Mouse (Mus musculus): Measurements from ENCODE around the gene Gm8765. TPM values are rescaled to one million over a fixed set of nuclear protein-coding genes. Genes with fewer than 3 reads are reported as not detected.
"Not testable (repeated sequence)": the region's sequence is repeated elsewhere in the genome, so short reads cannot be mapped to it uniquely, and the experiment has no call there.

The Gm8765 gene
- not detected in 2 replicates for polyA plus RNA-seq (2012; ENCODE audit: insufficient read depth, low replicate concordance)

- not testable (repeated sequence) for H3K27me3 ChIP-seq (replicated peaks); H3K4me3 ChIP-seq (replicated peaks); H3K9me3 ChIP-seq; H3K4me1 ChIP-seq; H3K36me3 ChIP-seq (replicated peaks; ENCODE audit: low read length)
These were observed at the start of gene Gm8765 for GRCm38 (mm10) chr13:50698012-50698411. Gm8765 (plus strand) TSS chr13:50698312.

GRCm38 (mm10) chr13:50648771-50649170, 49.3 kb upstream of the Gm8765 start:
- H3K4me1 ChIP-seq; H3K9me3 ChIP-seq; H3K27me3 ChIP-seq (replicated peaks): not testable (repeated sequence)

GRCm38 (mm10) chr13:50750282-50750681, 52.2 kb downstream of the Gm8765 start:
- not testable (repeated sequence) for H3K27me3 ChIP-seq (replicated peaks); H3K4me3 ChIP-seq (replicated peaks); H3K4me1 ChIP-seq; H3K36me3 ChIP-seq (replicated peaks; ENCODE audit: low read length)
- peaks cover 12% of the 10 kb centered on the region; the same call in 1 of the 2 replicates for H3K9me3 ChIP-seq

More at GRCm38 (mm10) chr13:50648771-50649170, 49.3 kb upstream of the Gm8765 start:
- H3K4me3 ChIP-seq (replicated peaks); H3K36me3 ChIP-seq (replicated peaks; ENCODE audit: low read length): not testable (repeated sequence)

GRCm38 (mm10) chr13:50751732-50752131, 53.6 kb downstream of the Gm8765 start:
- no peaks in the 10 kb centered on the region for H3K27me3 ChIP-seq (replicated peaks)
- H3K4me3 ChIP-seq (replicated peaks) = no peak overlapping the region
- H3K9me3 ChIP-seq = peaks cover 12% of the 10 kb centered on the region; the same call in 1 of the 2 replicates
- H3K4me1 ChIP-seq = no peaks in the 10 kb centered on the region
- TF ChIP-seq FLI1 (IDR thresholded peaks at IDR 0.05; ENCODE audit: low read length) (no peak), GATA1 (IDR thresholded peaks at IDR 0.05; ENCODE audit: borderline replicate concordance, low read length) (no peak)
- no peaks in the 10 kb centered on the region for H3K36me3 ChIP-seq (replicated peaks; ENCODE audit: low read length)

- H3K36me3 ChIP-seq (replicated peaks; ENCODE audit: low read length); H3K27me3 ChIP-seq (replicated peaks); H3K4me3 ChIP-seq (replicated peaks); H3K4me1 ChIP-seq: not testable (repeated sequence)
- peaks cover 12% of the 10 kb centered on the region; the same call in 1 of the 2 replicates for H3K9me3 ChIP-seq
These were observed 54.8 kb downstream of the Gm8765 start for GRCm38 (mm10) chr13:50752961-50753360.

Other genes starting within 250 kb of the Gm8765 start
- 0.19 TPM in 1 of 2 replicates, not detected in the other for gene Nutm2, start 231.0 kb upstream of the Gm8765 start, polyA plus RNA-seq (2012; ENCODE audit: insufficient read depth, low replicate concordance)
- not detected in 2 replicates for gene Gm904, start 55.1 kb upstream of the Gm8765 start, polyA plus RNA-seq (2012; ENCODE audit: insufficient read depth, low replicate concordance)

Measured in megakaryocyte, embryonic 14.5 days (primary cell).